Mouse (Mus musculus): ENCODE data around the gene Tex11.

- TF ChIP-seq POLR2A (IDR thresholded peaks at IDR 0.05; ENCODE audit: low read depth, low read length), result no peak
- TF ChIP-seq CTCF (IDR thresholded peaks at IDR 0.05; ENCODE audit: extremely low read depth, insufficient read length, insufficient replicate concordance, low read depth, low read length), result no peak
These were observed 26.5 kb upstream of the Tex11 start, which contains the start of gene Slc7a3 for GRCm38 (mm10) chrX:101085920-101086319.

Measured in small intestine, adult 2 months (tissue).